Mouse (Mus musculus): Measurements from ENCODE around the gene Egln3. TPM values are rescaled to one million over a fixed set of nuclear protein-coding genes. Genes with fewer than 3 reads are reported as not detected.

Egln3 gene
- polyA plus RNA-seq, 1 experiment from 2014 or later, result 20.5 TPM

DNA sequence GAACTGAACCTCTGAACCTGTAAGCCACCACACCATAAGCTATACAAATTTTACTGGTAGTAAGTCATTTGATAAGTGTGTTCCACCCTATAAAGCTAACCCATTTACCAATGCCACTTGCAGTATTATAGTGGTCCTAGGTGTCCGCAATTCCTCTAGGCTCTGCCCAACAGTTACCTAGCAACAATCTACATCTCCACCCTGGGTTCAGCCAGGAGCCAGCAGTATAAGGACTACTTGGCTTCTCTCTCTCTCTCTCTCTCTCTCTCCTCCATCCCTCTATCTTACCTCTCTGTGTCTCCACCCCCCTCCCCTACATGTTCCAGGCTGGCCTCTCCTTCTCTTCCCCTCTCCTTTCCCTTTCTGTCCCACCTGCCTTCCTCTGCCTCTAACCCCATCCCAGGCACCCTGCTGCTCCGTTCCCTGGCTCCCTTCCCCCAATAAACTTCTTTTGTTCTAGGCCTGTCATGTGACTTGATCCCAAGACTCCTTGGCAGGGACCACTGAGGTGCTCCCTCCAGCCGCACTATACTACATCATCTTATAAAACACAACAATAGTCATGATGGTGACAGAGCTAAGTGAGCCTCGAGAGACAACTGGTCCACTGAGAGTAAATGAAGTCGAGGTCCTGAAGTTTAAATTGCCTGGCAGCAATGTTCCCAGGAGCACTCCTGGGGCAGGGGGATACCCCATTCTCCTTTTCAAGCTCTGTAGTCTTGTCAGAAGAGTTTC is 42.0 kb downstream of the Egln3 start:
- ATAC-seq (ENCODE audit: insufficient number of reproducible peaks, low FRiP score, low TSS enrichment, low read depth), result no peak
- Histone ChIP-seq H3K4me1 (peaks cover 13% of the 10 kb centered on the region; the same call in 1 of the 2 replicates), H3K9me3 (replicated peaks) (no peaks in the 10 kb centered on the region), H3K27me3 (peaks cover 5% of the 10 kb centered on the region; the same call in 1 of the 2 replicates), H3K4me2 (replicated peaks) (no peak overlapping the region), H3K4me3 (replicated peaks) (no peak overlapping the region), H3K9ac (no peak overlapping the region), H3K27ac (replicated peaks) (no peak overlapping the region), H3K36me3 (no peaks in the 10 kb centered on the region)
- 36% methylated on average over 5 of the region's 5 CpGs for WGBS

DNA sequence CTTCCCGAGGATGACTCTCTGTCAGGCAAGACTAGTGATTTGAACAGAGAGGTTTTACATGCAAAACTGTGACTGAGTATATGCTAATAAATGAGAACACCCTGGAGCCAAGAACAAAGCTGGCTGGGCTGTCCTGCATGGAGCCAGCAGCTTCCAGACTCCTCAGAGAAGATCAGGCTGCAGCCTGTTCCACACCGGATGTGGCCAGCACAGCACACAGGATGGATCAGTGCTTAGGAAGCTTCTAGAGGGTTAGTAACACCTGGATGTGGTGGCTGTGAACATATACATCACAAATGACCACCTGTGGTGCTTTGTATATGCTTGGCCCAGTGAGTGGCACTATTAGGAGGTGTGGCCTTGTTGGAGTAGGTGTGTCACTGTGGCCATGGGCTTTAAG is 43.4 kb downstream of the Egln3 start:
- no peak overlapping the region for H3K4me3 ChIP-seq (replicated peaks)
- no peak; the same call in 1 of the 2 replicates for ATAC-seq (ENCODE audit: insufficient number of reproducible peaks, low FRiP score, low TSS enrichment, low read depth)
- H3K9ac ChIP-seq, result no peak overlapping the region
- 67% methylated on average over 2 of the region's 2 CpGs for WGBS
- H3K27me3 ChIP-seq, result peaks cover 5% of the 10 kb centered on the region; the same call in 1 of the 2 replicates
- H3K4me2 ChIP-seq (replicated peaks), result no peak overlapping the region
- no peaks in the 10 kb centered on the region for H3K36me3 ChIP-seq
- no peak overlapping the region for H3K27ac ChIP-seq (replicated peaks)
- H3K4me1 ChIP-seq, result peaks cover 13% of the 10 kb centered on the region; the same call in 1 of the 2 replicates
- no peaks in the 10 kb centered on the region; the same call in 1 of the 2 replicates for H3K9me3 ChIP-seq (replicated peaks)

- Histone ChIP-seq H3K9ac (no peak overlapping the region), H3K27me3 (no peaks in the 10 kb centered on the region), H3K4me1 (no peaks in the 10 kb centered on the region), H3K4me3 (replicated peaks) (no peak overlapping the region), H3K9me3 (replicated peaks) (no peaks in the 10 kb centered on the region; the same call in 1 of the 2 replicates), H3K4me2 (replicated peaks) (no peak overlapping the region), H3K36me3 (no peaks in the 10 kb centered on the region), H3K27ac (replicated peaks) (no peak overlapping the region)
- 63% methylated on average over 1 of the region's 1 CpGs for WGBS
- ATAC-seq (ENCODE audit: insufficient number of reproducible peaks, low FRiP score, low TSS enrichment, low read depth), result no peak
Measured at GRCm38 (mm10) chr12:54154771-54155170, 48.9 kb downstream of the Egln3 start.

DNA sequence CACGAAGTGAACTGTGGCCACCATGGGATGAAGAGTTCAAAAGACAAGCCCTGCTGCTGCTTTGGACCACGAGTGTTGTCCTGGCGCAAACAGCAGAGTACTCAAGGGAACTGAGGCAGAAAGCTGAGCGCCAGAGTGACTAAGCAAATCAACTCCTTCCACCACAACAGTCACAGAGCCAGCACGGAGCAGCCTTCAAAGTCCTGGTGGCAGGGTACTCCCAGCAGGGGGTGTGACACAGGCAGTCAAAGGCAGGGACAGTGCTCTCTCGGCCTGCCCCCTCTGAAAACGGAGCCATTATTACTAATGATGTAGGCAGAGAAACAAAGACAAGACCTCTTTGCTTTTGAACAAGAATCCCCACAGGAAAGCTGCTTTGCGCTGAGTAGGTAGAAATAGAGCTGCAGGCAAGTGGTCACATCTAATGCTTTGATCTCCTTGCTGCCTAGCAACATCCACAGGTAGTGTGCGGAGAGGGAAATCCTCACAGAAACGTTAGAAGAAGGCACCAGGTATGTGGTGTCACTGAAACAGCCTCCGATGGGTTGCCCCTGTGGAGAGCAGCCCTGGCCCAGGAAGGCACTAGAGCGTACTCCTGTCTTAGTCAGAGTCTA is 56.6 kb downstream of the Egln3 start:
- WGBS, result 26% methylated on average over 12 of the region's 12 CpGs
- Histone ChIP-seq H3K4me1 (no peaks in the 10 kb centered on the region), H3K9me3 (replicated peaks) (no peaks in the 10 kb centered on the region), H3K9ac (no peak overlapping the region), H3K27ac (replicated peaks) (no peak overlapping the region), H3K4me2 (replicated peaks) (no peak overlapping the region), H3K4me3 (replicated peaks) (no peak overlapping the region), H3K36me3 (no peaks in the 10 kb centered on the region), H3K27me3 (no peaks in the 10 kb centered on the region)
- ATAC-seq (ENCODE audit: insufficient number of reproducible peaks, low FRiP score, low TSS enrichment, low read depth), result no peak

Measured in embryonic facial prominence, embryonic 15.5 days (tissue).